Mouse (Mus musculus) common myeloid progenitor, adult 5-6 weeks (primary cell): ENCODE measurements around the gene Nr1d1. TPM values are rescaled to one million over a fixed set of nuclear protein-coding genes. Genes with fewer than 3 reads are reported as not detected.

ENCODE experiments used
- ATAC-seq: replicated peaks from 2 replicates; pipeline ENCODE4 v1.8.0; 2016; ENCODE audit warnings: low read depth, mild to moderate bottlenecking, moderate TSS enrichment, inconsistent platforms; ENCODE audit not compliant: poor library complexity, severe bottlenecking
- total RNA-seq: library from RNA; stranded (forward); fragments of 200-1000, 187-1606 nt; gene quantifications from 2 replicates; pipeline ENCODE4 v1.2.3, GENCODE M21; 2017

Gene Nr1d1
- total RNA-seq, 1 experiment from 2014 or later, result 1.6 TPM

DNA sequence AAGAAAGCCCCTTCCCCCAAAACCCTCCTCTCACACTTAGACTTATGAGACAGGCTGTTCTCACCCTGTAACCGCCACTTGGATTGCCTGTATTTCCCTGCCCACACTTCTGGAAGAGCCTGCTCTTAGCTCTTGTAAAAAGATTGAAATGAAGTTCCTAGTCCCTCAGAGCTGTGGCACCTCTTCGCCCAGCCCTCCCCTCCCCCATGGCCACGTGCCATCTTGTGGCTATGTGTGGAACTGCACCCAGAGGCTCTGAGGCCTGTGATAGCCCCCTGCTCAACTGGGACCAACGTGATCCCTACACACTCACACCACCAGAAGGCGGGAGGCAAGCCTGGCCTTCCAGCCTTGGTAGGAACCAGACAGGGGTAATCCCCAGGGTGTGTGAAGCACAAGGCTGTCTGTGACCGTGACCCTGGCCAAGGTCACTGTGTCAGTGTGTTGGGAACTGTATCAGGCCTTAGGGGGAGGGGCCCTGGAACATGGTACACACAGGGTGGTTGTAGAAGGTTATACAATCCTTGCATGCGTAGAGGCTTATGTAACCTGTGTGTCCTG lies 20.4 kb downstream of the Nr1d1 start:
- ATAC-seq, result peak; percentile 74

DNA sequence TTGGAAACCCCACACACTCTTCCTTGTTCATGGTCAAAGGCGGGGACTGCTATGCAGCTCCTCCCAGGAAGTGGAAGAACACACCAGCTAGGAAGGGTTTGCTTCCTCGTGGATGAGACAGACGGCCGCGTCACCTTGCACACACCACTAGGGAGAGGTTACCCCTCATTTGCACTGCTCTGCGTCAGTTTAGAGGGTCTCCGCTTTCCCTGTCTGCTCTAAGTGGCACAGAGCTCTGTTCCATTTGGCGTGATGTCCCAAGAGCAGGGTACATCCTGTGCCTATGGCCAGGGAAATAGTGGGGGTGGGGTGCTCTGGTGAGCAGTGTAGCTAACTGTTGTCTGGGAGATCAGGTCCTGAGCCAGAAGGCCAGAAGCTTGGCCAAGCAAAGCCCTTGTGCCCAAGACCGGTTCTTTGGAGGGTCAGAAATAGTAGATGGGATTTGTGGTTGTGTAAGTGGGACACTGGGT lies 20.9 kb downstream of the Nr1d1 start:
- no peak for ATAC-seq

GRCm38 (mm10) chr11:98753264-98753663 lies 21.9 kb downstream of the Nr1d1 start:
- ATAC-seq, result no peak

GRCm38 (mm10) chr11:98752562-98753140 lies 22.5 kb downstream of the Nr1d1 start:
- ATAC-seq, result no peak

DNA sequence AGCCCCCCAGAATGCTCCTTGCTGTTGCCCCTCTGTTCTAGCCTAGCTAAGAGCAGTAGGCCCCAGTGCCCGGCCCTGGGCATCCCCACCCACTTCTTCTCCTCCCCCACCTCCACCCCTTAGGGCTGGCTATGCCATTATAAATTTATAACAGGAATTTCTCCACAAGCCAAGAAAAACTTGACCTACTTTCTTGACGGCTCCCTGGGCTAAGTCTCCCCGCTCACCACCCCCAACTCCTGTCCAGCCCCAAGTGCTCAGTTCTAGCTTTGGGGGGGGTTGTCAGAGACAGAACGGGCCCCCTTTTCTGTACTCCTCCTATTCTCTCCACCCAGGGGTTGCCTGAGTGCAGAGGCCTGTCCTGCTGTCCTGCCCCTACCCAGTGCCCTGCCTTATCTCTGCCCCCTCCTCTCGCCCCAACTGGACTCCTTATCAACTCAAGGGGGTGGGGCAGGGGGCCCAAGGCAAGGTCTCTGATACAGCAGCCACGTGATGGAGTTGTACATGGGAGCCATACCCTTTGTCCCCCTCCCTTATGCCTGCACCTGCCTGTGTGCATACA lies 23.8 kb downstream of the Nr1d1 start:
- no peak for ATAC-seq

DNA sequence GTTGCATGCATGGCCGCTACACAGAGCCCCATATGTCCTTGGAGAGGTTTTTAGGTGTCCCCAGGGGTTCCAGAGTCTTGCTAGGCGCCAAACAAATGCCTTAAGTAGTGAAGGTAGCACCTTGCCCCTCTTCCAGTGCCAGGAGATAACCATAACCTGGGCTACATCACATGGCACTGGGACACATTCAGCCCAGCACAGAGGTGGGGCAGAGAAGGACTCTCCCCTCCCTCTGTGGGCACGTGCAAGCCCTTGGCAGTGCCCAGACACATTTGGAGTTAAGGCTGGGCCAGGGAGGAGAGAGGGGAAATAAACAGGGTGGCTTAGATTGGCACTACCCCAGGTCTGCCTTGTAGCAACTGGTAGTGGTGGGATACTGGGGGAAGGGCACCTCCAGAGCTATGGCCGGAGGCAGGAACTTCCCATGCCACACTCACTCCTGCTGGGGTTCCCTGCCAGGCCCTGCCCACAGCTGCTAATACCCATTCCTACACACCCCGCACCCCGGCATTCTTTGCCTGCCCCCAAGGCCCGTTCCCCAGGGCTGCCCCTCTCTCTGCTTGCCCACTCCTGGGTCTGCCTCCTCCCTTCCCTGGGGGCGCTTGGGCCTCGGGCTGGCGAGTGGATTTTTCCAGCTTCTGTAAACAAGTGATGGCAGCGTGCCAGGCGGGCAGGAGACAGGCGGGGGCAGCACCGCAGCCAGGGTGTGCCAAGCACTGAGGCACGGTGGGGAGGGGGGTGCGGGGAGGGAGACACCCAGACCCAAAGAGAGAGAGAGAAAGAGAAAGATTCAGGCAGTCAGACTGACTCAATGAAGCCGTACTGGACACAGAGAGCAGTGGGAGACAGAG lies 24.6 kb downstream of the Nr1d1 start:
- peak; percentile 29; the same call in 1 of the 2 replicates for ATAC-seq

- ATAC-seq, result no peak
Measured at GRCm38 (mm10) chr11:98749716-98750115, 25.4 kb downstream of the Nr1d1 start.

GRCm38 (mm10) chr11:98748506-98749416 lies 26.4 kb downstream of the Nr1d1 start:
- ATAC-seq, result peak; percentile 23; the same call in 1 of the 2 replicates

DNA sequence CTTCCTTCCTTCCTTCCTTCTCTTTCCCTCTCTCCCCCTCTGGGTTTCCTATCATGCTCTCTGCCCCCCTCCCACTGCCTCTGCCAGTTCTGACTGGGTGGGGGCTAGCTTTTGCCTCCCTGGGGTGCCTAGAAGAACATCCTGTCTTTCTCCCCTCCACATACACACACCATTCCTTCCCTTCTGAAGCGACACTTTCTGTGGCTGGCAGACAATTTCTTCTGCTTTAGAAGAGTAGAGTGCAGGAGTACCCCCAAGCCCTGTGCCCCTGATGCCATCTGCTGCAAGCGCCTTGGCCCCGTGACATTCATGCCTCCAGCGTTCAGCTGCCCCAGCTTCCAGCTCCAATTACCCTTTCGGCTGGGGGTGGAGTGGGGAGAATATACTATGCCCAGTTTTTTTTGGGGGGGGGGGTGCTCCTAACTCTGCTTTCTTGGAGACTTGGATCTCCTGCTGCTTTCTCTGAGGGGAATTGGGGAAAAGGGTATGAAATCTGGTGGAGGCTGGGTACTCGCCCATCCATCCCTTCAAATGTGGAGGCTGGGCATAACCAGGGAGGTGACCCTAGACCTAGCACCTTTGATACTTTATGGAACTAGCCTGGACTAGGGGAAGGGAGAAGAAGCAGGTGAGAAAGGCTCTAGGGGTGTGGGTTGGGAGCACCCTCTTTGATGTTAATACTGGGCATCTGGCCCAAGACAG lies 27.2 kb downstream of the Nr1d1 start:
- ATAC-seq, result no peak

DNA sequence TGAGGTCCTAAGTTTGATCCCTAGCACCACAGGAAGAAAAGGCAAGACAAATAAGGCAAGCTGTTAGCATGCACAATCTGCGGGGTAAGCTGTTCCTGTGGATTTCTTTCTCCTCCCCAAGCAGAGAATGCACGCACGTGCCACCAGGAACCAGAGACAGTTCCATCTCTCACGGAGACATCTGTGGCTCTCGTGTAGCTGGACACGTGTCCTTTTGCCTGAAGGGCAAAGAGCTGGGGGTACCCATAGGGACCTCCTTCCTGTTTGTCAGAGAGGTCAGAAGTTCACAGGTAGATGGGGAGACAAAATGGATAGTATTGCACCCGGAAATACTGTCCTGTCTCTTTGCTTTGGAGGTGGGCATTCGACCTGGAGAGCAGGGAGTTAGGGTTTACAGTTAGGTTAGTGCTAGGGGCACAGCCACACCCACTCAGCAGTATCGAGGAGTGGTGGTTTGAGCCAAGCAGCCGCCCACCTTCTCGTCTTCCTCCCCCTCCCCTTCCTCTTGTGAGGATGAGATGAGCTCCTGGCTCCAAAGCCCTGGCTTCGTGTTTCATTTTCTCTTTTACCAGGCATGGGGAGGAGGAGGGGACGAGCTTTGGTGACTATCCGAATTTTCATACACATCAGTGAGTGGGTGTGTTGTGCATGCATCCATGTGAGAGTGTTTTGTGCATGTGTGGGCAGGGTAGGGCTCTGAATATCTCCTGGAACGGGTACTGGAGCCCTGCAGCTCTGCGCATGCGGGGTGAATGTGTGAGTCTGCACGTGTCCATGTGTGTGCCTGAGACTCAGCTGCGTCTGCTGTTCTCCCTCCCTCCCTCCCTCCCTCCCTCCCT lies 28.1 kb downstream of the Nr1d1 start:
- peak; percentile 59 for ATAC-seq

- ATAC-seq, result no peak
Measured at GRCm38 (mm10) chr11:98745932-98746853, 28.9 kb downstream of the Nr1d1 start.

GRCm38 (mm10) chr11:98744456-98745019 lies 30.6 kb downstream of the Nr1d1 start:
- ATAC-seq, result no peak

DNA sequence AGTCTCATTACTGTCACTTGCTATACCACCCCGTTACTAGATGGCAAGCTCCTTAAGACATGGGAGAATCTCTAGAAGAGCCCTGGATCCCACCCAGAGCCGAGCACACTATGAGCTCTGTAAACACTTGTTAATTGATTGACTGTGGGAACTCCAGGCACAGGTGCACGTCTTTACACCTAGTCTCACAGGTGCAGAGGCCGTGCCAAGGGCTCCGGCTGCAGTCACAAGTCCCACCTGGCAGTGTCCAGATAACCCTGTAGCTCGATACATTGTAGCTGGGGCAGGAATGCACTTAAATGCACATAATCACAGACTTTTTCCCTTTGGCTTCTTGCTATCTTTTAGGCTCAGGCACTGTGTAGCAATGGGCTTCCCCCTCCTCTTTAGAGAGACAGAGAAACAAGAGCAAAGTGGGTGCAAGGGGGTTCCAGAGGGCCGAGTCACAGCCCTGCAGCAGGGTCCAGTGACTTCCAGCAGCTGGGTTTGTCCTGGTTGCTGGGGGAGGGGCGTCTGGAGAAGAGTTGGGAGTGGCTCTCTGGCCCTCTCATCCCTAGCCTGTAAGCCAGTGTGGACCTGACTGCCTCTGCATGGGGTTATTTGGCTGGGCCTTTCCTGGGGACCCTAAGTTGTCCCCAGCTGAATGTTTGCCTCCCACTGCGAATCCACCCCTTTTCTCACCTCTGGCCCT lies 31.3 kb downstream of the Nr1d1 start:
- ATAC-seq, result no peak

GRCm38 (mm10) chr11:98742397-98743291 lies 32.5 kb downstream of the Nr1d1 start:
- no peak for ATAC-seq

DNA sequence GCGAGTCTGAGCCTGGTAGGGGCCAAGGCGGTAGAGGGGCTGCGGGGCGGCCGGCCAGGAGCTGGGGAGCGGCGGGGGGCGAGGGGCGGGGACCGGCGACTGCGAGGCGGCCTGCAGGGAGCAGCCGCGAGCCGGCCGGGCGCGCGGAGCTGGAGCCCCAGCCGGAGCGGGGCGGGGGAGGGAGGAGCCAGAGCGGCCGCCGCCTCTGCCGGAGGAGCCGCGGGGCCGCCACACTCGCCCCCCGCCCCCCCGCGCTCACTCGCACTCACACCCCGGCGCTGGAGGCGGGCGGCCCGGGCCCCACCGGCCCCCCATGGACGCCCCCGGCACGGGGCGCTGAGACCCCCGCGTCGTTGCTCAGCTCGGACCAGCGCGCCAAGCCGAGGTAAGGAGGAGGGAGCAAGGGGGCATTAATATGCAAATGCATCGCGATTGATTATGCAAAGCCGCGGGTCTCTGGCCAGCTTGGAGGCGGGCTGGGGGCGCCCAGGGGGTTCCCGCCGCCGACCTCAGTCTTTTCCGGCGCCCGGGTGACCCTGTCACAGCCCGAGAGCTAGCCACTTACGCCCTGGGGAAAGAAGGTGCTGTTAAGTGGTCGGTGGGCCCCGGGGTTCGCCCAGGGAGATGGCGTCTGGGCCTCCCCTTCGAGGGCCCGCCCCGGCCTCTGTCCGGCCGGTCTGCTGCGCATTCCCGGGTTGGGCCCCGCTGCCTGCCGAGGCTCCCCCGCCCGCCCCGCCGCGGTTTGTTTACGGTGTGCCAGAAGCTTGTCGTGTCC lies 33.3 kb downstream of the Nr1d1 start:
- ATAC-seq, result peak; percentile 43
